Mouse (Mus musculus) ovary, postnatal 36 days (tissue): ENCODE data around the gene Zfp839.

Experiments
- DNase-seq: peaks from one replicate; pipeline ENCODE4 v3.0.0; 2022; ENCODE audit warnings: low spot score, mixed read lengths

The Zfp839 gene

DNA sequence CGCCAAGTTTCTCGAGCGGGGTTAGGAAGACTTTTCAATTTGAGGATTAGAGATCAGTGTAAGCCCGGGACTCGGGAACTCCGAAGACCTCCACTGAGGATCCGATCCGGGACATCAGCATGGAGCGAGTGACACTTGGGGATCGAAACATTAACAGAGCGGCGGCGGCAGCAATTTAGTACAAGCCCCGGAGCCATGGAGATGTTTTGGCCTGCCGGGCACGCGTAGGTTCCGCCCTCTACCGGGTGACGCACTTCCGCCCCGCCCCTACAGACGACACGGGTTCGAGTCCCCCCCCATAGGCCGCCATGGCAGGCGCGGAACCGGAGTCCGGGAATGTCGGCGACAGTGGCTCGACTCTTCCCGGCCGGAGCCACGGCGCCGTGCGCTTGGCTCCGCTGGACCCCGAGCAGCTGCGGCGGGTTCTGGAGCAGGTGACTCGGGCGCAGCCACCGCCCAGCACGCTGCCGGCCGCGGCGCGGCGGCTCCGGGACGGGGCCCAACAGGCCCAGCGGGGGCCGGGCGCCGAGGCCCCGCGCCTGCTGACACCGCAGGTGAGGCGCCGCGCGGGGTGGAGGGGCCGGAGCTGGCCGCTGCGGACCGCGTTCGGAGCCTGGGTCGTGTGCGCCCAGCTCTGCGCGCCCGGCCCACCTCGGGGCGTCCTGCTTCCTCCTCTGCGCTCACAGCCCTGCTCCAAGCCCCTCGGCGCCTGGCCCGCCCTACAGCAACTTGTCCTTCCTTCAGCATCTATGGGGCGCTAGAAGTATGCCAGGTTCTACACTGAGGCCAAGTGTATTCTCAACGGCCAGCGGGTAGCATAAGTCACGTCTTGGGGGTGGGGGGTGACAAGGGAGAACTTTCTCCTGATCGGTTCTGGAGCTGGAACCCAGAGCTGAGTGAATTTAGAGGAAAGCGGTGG is at the start of gene Zfp839:
Zfp839 (plus strand) TSS at position 244 of the 919 bp plus-strand sequence.
- DNase-seq, result peak; percentile 87

DNA sequence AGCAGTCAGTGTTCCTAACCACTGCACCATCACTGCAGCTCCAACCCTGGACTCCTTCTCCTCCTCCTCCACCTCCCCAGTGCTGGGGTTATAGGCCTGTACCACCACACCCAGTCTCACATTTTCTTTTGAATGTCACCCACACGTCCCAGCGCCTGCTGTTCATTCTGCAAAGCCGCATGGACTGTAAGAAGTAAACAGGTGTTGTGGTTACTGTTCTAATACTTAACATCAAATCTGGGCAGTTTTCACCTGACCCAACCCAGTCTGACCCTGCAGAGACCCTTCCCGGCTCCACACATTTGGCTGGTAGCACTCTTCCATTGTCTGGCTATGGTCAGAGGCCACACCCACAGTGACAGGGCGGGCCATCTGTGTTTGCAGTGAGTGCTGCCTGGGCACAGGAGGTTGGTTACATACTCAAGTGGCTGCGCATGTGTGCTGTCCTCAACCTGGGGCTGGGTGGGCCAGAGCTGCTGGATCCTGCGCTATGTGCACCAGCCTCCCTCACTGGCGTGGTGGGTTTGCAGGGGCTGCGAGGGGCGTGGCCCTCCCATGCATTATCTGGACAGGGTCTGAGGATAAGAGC is 48.1 kb upstream of the Zfp839 start:
- DNase-seq, result no peak

DNA sequence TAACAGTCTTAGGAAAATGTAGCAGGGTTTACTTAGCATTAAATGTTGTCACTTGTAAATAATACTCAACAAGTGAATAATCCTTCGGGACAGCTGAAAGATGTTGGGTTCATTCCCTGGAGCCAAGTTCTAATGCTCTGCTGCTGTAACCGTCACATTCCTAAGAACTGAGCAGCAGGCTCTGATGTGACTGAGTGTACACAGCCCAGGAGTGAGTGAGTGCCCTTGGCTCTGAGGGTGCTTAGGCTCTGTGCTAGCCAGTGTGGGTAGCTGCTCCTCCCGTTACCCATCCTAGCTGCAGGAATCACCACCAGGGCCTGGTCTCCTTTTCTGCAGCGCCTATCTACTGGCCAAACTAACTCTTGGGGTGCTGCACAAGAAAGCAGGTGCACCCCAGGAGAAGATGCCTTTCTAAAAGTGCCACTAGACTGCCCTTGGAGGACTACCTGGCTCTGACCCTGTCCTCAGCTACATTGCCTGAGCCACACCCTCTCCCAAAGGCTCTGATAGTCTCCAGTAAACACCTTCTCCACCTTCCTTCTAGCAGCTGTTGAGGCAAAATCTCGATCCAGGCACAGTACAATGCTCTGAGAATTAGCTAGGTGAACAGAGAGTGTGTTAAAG is 47.3 kb upstream of the Zfp839 start:
- no peak for DNase-seq

DNA sequence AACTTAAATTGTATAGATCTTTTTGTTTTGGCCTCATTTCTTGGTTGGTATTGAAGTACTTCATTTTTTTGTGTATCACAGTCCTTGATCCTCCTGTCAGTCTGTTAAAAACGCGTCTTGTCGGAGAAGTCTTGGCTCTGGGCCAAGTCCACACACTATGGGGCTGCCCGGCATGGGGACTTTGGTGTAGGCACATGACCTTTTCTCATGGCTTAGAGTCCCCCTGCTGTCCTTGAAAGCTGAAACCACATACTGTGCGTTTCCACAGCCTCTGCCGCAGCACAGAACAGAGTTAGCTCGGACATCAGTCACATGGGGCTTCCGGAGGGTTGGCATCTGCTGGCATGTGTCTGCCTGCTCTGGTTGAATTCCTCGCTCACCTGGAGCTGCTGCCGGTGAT is 45.8 kb upstream of the Zfp839 start:
- peak; percentile 23 for DNase-seq

DNA sequence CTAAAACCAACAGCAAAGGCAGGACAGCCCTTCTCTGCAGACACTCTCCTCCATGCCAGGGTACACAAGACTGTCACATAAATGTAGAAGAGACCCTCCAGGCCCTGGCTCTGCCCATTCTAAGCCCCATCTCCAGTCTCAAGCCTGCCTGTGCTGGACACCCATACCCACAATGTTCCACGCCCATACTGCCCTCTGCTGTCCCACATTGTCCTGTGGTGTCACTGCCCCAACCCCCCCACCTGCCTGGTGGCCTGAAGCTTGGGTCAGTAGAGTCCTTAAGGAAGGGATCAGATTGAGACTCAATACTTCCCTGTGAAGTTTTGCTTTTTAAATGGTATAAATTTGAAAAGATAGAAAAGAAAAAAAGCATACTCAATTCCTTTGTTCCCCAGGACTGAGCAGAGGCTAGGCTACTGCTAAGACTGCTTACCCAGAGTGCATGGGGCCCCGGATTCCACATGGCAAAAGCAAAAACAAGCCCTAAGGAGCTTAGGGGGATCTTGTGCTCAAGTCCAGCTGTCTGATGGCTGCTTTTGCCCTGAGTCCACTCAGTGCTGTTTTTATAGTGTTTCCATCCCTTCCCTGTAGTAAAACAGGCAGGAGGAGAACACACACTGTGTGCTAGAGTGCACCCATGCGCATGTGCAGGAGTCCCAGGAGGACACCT is 43.6 kb upstream of the Zfp839 start:
- no peak for DNase-seq

DNA sequence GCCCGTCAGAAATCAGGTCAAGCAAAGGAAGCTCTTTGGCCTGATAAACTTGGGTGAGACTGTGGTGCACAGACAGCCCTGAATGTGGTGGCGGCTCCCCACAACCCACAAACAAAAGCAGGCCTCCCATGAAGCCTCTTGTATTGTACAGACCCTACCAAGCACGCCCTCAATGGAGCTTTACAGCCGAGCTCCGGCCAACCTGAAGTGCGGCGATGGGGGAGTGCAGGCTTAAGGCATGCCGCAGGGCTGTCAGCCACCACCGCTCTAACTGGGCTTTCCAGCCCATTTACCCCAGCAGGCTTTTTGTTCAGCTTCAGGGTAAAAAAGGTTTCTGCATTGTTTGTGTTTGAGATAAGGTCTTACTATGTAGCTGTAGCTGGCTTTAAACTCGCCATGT is 41.6 kb upstream of the Zfp839 start:
- DNase-seq, result no peak

DNA sequence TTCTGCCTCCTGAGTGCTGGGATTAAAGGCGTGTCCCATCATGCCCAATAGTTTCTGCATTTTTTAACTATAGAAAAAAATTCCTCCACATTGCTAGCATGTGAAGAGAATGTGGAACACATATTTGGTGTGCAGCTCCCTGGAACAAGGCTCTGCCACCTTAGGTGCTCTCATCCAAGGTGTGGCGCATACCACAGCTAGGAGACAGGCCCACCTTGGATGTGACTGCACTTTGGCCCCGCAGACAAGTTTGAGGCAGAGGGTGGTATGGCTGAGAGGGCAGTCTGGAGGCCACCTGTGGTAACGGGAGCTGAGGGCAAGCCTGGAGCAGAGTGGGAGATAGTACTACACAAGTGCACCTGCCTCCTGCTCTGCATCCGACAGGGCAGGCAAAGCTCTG is 41.2 kb upstream of the Zfp839 start:
- DNase-seq, result no peak

DNA sequence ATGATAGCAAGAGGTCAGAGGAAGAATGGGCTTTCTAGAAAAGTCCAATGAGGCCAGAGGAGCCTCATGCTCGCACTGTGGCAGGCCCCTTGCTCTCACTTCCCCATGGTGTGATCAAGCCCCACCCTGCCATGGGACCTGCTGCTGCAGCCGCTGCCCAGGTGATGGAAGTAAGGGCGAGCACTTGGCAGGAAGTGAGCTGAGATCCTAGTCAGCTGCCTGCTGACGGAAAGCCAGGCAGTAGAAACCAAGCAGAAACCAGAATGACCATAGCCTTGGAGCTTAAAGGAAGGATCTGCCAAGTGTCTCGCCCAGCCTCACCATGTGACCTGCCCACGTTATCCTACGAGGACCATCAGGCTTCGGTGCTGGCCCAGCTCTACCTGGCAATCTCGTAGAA is 36.9 kb upstream of the Zfp839 start:
- DNase-seq, result no peak

DNA sequence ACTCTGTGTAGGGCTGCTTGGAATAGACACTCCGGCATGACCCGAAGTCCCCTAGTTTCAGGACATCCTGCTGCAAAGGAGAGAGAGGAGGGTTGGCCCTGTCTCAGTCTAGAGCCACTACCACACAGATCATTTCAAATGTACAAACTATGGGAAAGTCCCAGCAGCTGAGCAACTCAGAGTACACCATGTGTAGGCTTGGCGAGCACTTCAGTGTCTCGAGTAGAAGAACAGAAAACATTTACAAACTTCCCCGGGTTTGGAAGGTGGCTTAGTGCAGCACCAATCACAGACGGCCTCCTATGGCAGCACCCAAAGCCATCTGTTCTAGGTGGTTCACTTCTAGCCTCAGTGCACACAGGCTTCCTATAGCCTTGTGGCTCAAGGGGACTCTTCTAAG is 36.4 kb upstream of the Zfp839 start:
- no peak for DNase-seq

DNA sequence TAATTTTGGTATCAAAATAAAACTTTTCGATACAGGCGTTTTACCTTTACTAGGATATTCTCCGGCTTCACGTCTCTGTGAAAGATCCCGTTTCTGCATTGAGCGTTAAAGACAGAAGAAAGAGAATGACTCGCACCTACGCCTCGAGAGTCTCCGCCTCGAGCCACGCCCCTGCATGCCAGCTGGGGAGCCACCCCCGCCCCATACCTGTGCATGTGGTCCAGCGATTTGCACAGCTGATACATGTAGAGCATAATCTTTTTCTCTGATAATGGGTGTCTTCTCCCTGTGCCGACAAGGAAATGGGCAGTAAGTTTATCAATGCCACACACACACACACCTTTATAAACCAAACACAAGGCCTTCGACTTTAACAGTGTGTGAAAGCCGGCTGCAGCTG is 35.1 kb upstream of the Zfp839 start:
- DNase-seq, result no peak

DNA sequence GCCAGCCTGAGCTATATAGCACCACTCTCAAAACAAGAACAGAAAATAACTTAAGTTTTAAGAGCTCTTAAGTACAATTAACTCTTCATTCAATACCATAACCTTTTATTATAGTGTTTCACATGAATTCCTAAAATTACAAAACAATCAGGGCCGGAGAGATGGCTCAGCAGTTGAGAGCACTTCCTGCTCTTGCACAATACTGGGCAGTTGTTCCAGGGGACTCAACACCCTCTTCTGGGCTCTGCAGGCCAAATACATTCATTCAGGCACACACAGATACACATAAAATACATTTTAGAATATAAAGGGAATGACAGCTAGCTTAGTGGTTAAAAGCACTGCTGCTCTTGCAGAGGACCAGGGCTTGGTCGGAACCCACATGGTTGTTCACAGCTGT is 33.2 kb upstream of the Zfp839 start:
- DNase-seq, result no peak

DNA sequence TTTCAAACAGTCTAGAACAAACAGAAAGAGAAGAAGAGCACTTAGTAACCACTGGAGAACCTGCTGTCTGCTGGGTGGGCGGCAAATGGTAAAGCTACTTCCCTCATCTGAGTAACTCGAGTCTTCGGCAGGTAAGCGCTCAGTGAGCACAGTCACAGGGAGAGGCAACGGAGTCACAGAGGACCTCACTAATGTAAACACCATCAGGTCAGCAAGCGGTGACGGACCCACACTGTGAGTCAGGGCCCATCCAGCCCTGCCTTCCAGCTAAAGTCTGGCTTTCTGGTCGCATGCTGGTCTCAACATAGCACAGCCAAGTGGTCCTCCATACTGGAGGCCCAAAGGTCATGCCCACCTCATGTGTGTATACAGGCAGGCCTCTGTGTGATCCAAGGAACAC is 30.7 kb upstream of the Zfp839 start:
- DNase-seq, result no peak

DNA sequence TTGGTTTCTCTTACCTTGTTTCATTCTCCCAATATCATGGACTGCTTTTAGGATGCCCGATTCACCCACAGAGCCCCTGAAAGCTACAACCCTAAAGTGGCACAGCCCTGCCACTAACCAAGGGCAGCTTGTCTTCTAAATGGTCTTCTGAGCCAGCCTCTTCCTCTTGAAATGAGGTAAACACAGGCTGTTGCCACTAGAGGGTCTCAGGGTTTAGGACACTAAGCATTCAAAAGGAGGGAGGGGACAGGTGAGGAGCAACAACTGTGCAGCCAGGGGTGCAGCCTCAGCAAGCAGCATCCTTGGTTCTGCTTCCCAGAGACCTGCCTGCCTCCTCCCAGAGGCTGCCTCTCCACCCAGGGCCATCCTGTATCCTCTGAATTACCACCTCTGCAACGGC is 28.3 kb upstream of the Zfp839 start:
- DNase-seq, result no peak

DNA sequence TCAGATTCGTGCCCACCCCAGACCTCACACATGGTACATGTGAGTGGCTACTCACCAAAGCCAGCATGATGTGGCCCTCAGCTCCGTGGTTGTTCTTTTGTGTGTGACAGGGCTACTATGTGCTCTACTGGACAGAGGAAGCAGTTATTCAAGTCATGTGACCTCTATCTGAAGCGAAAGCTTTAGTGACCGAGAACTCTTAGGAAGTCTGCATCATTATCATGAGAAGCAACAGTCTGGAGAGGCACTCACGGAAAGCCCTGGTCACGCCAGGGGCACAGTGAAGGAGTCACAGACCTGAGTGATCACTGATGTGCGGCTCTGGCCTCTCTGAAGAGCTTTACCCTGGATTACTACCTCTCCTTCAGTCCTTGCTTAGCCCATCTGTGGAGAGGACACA is 27.7 kb upstream of the Zfp839 start:
- no peak for DNase-seq

DNA sequence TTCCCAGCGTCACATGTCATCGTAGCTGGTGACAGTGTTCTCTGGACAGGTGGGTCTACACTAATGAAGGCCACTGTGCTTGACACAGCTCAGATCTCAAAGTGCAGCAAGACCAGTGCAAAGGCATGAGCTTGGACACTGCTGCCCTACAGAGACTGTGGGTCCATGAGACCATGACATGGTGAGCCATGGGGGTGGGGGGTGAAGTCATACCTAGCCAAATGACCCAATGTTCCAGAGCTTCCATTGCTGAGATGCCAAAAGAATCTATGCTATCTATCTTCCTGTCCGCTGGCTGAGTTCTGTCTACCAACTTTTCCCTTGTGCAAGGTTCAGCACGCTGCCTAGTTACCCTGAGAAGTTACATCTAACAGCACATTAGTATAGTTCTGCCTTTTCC is 21.1 kb upstream of the Zfp839 start:
- DNase-seq, result no peak

DNA sequence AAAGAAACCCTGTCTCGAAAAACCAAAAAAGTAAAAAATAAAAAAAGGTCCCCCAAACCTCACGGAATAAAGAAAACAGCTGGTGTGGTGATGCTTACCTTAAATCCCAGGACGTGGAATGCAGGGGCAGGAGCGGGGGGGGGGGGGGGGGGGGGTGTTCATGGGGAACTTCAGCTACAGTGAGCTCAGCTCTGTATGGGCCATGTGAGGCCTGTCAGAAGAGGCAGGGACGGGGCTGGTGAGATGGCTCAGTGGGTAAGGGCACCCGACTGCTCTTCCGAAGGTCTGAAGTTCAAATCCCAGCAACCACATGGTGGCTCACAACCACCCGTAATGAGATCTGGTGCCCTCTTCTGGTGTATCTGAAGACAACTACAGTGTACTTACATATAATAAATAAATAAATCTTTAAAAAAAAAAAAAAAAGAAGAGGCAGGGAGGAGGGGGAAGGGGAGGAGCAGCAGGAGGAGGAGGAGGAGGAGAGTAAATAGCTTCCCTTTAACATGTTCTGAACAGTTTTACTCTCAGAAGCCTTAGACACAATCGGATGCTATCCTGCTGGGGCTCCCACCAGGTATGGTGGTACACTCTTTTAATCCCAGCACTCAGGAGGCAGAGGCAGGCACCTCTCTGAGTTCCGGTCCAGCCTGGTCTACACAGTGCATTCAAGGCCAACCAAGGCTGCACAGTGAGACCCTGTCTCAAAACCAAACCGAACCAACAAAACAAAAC is 19.6 kb upstream of the Zfp839 start:
- no peak for DNase-seq

DNA sequence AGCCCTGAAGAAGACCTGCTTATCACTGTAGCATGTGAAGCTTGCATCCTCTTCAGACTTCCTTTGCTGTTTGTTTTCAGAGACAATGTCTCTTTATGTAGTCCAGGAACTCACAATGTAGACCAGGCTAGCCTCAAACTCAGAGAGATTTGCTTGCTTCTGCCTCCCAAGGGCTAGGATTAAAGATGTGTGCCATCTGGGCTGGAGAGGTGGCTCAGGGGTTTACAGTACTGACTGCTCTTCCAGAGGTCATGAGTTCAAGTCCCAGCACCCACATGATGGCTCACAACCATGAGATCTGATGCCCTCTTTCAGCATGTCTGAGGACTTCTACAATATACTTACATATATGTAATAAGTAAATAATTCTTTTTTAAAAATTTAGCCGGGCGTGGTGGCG is 14.9 kb upstream of the Zfp839 start:
- DNase-seq, result no peak

DNA sequence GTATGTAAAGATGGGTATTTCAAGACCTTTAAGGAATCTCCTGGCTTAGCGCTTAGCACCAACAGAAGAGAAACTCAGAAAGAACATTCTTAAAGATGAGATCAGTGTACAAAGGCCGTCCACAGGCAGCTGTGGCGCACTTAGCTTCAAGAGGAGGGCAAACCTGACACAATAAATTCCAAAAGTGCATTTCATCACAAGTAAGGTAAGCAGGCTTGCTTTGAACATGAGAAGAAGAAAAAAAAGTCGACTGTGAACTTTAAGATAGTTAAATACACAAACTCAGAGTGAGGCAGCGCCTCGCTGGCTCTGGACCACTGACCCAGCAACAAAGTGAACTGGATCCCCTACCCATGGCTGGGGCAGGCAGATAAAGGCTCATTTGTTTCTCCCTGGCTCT is 13.3 kb upstream of the Zfp839 start:
- DNase-seq, result no peak

DNA sequence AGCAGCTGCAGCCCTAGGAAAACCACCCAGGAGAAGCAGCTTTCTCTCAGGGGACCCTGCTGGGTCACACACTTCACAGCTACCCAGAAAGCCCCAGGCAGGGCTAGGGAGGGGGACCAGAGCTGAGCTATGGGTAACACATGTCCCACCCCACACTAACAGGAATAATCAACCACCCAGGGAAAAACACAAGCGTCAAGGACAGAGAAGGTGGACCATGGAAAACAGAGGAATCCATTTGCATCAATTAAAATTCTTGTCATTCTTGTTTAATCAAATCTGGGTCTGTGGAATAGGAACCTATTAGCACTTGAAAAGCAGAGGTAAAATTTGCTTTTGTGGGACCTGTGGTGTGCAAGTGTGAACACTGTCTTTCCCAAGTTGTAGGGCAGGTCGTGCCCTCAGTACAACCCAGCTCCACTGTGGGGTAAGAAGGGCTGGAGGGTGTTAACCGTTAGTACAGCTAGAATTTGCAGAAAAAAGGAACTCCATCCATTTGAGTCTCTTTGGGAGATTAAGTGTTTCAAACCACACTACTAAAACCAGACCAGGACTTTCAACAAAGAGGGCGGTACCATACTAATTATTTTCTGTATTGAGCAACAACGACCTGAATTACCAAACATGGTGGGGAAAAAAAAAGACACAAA is 12.7 kb upstream of the Zfp839 start:
- DNase-seq, result no peak

DNA sequence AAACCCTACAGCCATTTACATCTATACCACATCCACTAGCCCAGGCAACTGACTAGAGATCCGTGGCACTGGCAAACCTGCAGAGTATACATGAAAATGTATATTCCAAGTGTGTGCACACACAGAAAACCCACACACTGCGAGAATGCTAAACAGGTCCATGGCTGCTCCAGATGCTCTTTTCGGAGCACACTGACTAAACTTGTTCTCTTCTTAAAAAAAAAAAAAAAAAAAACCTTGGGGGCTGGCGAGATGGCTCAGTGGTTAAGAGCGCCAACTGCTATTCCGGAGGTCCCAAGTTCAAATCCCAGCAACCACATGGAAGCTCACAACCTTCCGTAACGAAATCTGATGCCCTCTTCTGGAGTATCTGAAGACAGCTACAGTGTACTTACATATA is 12.2 kb upstream of the Zfp839 start:
- DNase-seq, result no peak

DNA sequence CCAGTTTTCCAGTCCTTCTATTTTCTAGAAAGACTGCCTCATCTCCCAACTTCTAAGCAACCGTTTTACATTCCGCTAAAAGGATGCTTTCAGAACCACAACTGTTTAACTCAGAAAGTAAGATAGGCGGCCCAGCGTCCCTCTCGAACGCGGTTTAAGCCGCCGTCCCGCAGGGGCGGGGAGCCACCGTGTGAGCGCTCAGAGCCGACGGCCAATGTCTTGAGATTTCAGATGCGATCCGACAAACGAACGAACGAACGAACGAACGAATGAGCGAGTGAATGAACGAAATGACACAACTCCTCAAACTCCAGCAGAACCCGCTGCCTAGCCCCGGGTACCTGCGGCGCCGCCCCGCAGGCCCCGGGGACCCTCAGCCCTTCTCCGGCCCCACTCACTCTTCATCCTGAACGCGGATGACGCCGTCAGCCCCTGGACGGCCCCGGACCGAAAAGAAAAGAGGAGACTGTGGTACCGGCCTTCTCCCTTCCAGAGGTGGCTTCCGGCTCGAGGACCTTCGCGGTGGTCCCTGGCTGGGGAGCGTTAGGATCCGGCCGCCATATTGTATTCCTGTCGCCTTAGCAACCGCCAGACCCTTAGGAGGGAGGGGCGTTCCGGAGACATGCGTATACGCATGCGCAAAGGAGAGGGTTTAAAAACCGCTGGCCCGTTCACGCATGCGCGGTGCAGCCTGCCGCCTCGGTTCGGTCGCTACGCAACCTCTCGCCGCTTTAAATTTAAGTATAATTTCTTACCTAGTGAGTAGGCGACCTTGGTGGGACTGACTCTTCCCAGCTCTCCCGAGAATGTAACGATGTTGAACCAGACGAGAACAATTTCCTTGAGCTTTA is 9.5 kb upstream of the Zfp839 start, which contains the start of gene Mok:
Mok (minus strand) TSS at position 592 of the 851 bp plus-strand sequence.
- peak; percentile 97 for DNase-seq
